Mouse (Mus musculus) ES-Bruce4 (cell line): ENCODE data around the gene Esf1. TPM values are rescaled to one million over a fixed set of nuclear protein-coding genes. Genes with fewer than 3 reads are reported as not detected.

ENCODE experiments used
- H3K27ac ChIP-seq: 2 replicates; pipeline ENCODE4 v1.5.1; 2012; ENCODE audit warnings: low read length, inconsistent platforms; ENCODE audit not compliant: insufficient read depth
- H3K27me3 ChIP-seq: 2 replicates; pipeline ENCODE4 v1.6.1; 2012; ENCODE audit warnings: mild to moderate bottlenecking, low read length, inconsistent platforms; ENCODE audit not compliant: control insufficient read depth, poor library complexity, insufficient read depth, severe bottlenecking
- H3K36me3 ChIP-seq: 2 replicates; pipeline ENCODE4 v1.6.1; 2012; ENCODE audit warnings: inconsistent platforms, mild to moderate bottlenecking, low read length, moderate library complexity; ENCODE audit not compliant: control insufficient read depth, poor library complexity, insufficient read depth, severe bottlenecking
- H3K4me1 ChIP-seq: one replicate; pipeline ENCODE4 v1.8.1; 2011; ENCODE audit warnings: low read length; ENCODE audit not compliant: control insufficient read depth, insufficient read depth
- H3K4me3 ChIP-seq: 2 replicates; pipeline ENCODE4 v1.5.1; 2011; ENCODE audit warnings: low read depth, mild to moderate bottlenecking, low read length
- H3K9ac ChIP-seq: 2 replicates; pipeline ENCODE4 v1.6.1; 2012; ENCODE audit warnings: low read depth, mild to moderate bottlenecking, inconsistent platforms; ENCODE audit not compliant: poor library complexity, severe bottlenecking
- H3K9me3 ChIP-seq: replicated peaks from 2 replicates; pipeline ENCODE4 v1.6.1; 2012; ENCODE audit warnings: mild to moderate bottlenecking, low read length, inconsistent platforms; ENCODE audit not compliant: control insufficient read depth, poor library complexity, insufficient read depth, severe bottlenecking
- CTCF ChIP-seq: IDR thresholded peaks from one replicate; pipeline ENCODE4 v1.8.1; 2011; ENCODE audit warnings: low read depth, low read length
- EP300 ChIP-seq: IDR thresholded peaks from 2 replicates; pipeline ENCODE4 v1.6.1; 2011; ENCODE audit warnings: low read depth, low read length; ENCODE audit not compliant: insufficient read depth
- POLR2A ChIP-seq: IDR thresholded peaks from one replicate; pipeline ENCODE4 v1.8.1; 2011; ENCODE audit warnings: low read length; ENCODE audit not compliant: insufficient read depth
- polyA plus RNA-seq: library from polyadenylated mRNA; stranded (reverse); fragments of >200 nt; gene quantifications from 2 replicates; pipeline ENCODE4 v1.2.4, GENCODE M21; 2011; ENCODE audit warnings: low read depth; ENCODE audit not compliant: missing spikeins, insufficient read depth, insufficient read length

The Esf1 gene
- polyA plus RNA-seq, 1 experiment, result 65.2 TPM

DNA sequence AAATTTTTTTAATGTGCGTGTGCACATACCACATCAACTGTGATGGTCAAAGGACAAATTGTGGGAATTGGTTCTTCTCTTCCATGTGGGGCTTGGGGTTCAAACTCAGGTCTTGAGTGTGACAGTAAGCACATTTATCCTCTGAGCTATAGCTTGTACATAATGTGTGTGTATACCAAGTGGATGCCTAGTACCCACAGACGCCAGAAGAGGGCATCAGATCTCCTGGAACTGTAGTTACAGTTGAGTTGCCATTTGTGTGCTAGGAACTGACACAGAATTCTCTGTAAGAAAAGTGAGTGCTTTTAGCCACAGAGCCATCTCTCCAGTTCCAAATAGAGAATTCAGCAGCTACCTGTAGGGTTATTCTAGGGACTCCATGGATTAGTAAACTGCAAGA, 44.8 kb downstream of the Esf1 start:
- H3K36me3 ChIP-seq, result peaks cover 42% of the 10 kb centered on the region
- H3K4me3 ChIP-seq, result no peak overlapping the region
- no peaks in the 10 kb centered on the region for H3K4me1 ChIP-seq
- H3K27me3 ChIP-seq, result no peaks in the 10 kb centered on the region
- peaks cover 9% of the 10 kb centered on the region; the same call in 1 of the 2 replicates for H3K9me3 ChIP-seq
- TF ChIP-seq EP300, result no peak
- no peak for TF ChIP-seq POLR2A
- no peak for TF ChIP-seq CTCF
- no peak overlapping the region for H3K27ac ChIP-seq
- H3K9ac ChIP-seq, result no peak overlapping the region

DNA sequence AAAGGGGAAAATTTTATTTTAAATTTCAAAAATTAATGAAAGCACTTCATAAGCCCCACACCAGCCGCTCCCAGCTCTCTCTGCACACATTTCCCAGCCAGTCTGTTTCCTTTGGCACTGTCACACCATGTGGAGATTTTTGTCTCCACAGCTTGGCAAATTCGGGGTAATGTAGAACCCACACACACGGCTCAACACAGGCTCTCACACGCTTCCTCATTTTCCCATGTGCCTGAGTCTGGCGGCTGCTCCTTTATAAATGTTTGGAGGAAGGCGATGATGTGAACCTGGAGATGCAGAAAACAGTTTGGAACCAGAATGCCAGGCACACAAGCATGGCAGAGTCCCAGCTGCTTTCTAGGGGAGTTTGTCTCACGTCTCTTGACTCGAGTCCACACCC, 56.5 kb downstream of the Esf1 start:
- Histone ChIP-seq H3K4me3 (no peak overlapping the region), H3K9me3 (no peaks in the 10 kb centered on the region), H3K36me3 (no peaks in the 10 kb centered on the region), H3K27me3 (no peaks in the 10 kb centered on the region), H3K27ac (no peak overlapping the region), H3K4me1 (no peaks in the 10 kb centered on the region), H3K9ac (no peak overlapping the region)
- no peak for TF ChIP-seq POLR2A
- TF ChIP-seq CTCF, result no peak
- no peak for TF ChIP-seq EP300

DNA sequence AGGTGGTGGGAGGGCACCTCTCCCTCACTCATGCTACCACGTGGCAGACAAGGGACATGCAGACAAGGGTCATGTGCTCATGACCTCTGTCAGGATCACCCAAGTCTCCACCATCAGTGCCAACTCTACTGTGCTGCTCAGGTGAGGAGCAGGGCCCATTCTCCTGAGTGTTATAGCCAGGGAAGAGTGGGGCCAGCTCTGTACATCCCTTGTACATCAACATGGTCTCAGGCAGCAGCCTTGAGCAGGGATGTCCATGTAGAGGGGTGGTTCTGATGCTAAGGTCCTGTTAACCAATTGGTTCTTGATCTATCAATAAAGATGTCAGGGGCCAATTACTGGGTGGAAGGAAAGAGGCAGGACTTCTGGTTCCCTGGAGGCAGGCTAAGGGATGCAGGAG, 61.4 kb downstream of the Esf1 start:
- TF ChIP-seq CTCF (no peak), POLR2A (no peak), EP300 (no peak)
- Histone ChIP-seq H3K4me3 (no peak overlapping the region), H3K4me1 (no peaks in the 10 kb centered on the region), H3K9ac (no peak overlapping the region), H3K36me3 (no peaks in the 10 kb centered on the region), H3K27ac (no peak overlapping the region), H3K9me3 (no peaks in the 10 kb centered on the region), H3K27me3 (no peaks in the 10 kb centered on the region)

DNA sequence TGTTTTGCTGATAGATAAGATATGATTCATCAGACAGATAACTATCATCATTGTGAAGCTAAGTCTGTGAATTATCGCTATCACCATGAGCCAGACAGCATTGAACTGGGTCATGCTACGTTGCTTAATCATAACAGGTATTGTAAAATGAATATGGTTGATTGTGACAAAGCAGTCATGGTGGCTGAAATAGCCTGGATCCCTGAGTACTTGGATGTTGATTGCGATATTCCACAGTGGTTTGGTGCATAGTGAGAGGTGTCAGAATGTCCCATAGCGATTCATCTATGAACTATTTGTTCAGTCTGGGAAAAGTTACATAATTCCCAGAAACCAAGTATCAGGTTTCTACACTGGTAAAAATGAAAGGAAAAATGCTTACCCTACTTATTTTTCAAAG, 62.7 kb downstream of the Esf1 start:
- TF ChIP-seq POLR2A, result no peak
- no peak for TF ChIP-seq EP300
- no peak for TF ChIP-seq CTCF

DNA sequence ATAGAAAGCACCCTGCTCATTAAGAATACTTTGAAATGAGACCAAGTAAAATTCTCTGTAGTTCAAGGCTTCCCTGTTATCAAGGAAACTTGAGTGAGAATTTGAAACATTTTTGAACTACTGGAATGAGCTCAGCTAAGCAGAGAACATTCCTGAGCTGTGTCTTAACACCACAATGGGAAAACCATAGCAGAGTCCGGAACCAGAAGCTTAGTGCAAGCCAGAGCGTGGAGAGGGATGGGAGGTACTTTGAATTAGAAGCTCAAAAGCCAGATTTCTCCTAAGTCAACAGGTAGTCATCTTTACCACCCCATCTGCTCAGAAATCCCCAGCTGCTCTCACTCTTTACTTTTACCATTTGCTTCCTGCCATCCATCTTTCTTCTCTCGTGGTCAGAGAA, 65.4 kb downstream of the Esf1 start:
- no peaks in the 10 kb centered on the region for H3K27me3 ChIP-seq
- no peaks in the 10 kb centered on the region for H3K9me3 ChIP-seq
- H3K4me1 ChIP-seq, result no peaks in the 10 kb centered on the region
- H3K36me3 ChIP-seq, result no peaks in the 10 kb centered on the region
- H3K9ac ChIP-seq, result no peak overlapping the region
- no peak overlapping the region for H3K27ac ChIP-seq
- no peak overlapping the region for H3K4me3 ChIP-seq
- TF ChIP-seq EP300 (no peak), CTCF (no peak), POLR2A (no peak)

More for the DNA sequence above, 62.7 kb downstream of the Esf1 start:
- Histone ChIP-seq H3K27ac (no peak overlapping the region), H3K27me3 (no peaks in the 10 kb centered on the region), H3K4me3 (no peak overlapping the region), H3K9me3 (no peaks in the 10 kb centered on the region), H3K36me3 (no peaks in the 10 kb centered on the region), H3K4me1 (no peaks in the 10 kb centered on the region), H3K9ac (no peak overlapping the region)

DNA sequence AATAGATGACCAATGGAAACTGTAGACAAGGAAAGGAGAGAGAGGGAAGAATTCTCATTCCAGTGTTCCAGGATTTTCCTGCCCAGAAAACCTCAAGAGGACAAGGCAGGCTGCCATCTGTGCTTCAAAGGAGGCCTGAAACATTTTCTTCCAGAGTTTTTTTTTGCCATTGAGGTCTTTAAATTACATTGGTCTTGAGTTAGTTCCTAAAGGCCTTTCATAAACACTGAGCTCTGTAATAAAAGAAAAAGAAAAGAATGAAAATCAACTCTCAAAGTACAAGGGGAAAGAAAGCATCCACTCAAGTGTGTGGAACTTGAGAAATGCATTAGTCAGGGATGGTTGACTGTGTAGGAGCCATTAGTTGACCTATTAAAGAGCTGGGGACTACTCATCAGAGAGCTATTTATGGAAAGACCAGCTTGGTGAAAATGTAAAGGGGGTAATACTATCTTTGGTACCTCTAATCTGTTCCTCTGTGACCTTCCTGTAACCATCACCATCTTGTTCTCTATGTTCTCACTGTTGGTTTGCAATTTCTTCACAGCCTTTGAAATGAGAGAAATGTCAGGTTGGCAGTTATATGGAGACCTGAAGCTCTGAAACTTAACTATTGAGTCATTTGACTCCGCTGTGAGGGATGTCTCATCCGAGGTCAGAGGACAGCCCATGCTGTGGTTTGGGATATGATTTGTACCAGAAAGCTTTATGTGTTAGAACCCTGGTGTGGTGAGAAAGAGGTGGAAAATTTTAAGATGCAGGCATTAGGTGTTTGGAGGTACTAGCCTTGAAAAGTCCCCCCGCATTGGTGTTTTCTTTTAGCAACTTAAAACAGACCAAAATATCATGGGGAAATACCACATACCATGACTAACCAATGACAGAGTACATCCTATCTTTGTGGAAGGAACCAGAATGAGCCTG, 69.6 kb downstream of the Esf1 start:
- Histone ChIP-seq H3K36me3 (no peaks in the 10 kb centered on the region), H3K4me3 (no peak overlapping the region), H3K4me1 (no peaks in the 10 kb centered on the region), H3K9me3 (no peaks in the 10 kb centered on the region), H3K9ac (no peak overlapping the region), H3K27ac (no peak overlapping the region), H3K27me3 (no peaks in the 10 kb centered on the region)
- TF ChIP-seq POLR2A (no peak), EP300 (no peak), CTCF (no peak)
